8 mouse cellular contexts compared by ENCODE assay signal in genomic region chr13:9276322-9276855, GRCm38 (mm10). TPM values are rescaled to one million over a fixed set of nuclear protein-coding genes. Genes with fewer than 3 reads are reported as not detected.
A peak's percentile ranks its signal among the peaks of the same experiment; 100 is the strongest.
DNase-seq lines count a peak whose midpoint lies in the region; ATAC-seq and TF ChIP-seq lines count a peak whose summit lies in the region.

Gene Dip2c (plus strand): TSS chr13:9276528.

- H3K27me3 ChIP-seq in forebrain, embryonic 12.5 days = no peaks in the 10 kb centered on the region
- no peaks in the 10 kb centered on the region for H3K27me3 ChIP-seq in heart, postnatal 0 days (ENCODE audit: control insufficient read depth, insufficient read depth, low read length)
- H3K27me3 ChIP-seq in liver, embryonic 14.5 days (ENCODE audit: control insufficient read depth, insufficient read depth, low read length) = peaks cover 13% of the 10 kb centered on the region
- H3K27me3 ChIP-seq in neural tube, embryonic 12.5 days (replicated peaks) = no peaks in the 10 kb centered on the region
- no peaks in the 10 kb centered on the region for H3K27me3 ChIP-seq in stomach, postnatal 0 days (ENCODE audit: control insufficient read depth, insufficient read depth, low read length)

- H3K27ac ChIP-seq in brown adipose tissue, adult 24 weeks (replicated peaks; ENCODE audit: low read depth, low read length) = peak within 1 kb of the TSS; percentile 86
- peak within 1 kb of the TSS; percentile 99 for H3K27ac ChIP-seq in forebrain, embryonic 12.5 days
- H3K27ac ChIP-seq in heart, postnatal 0 days (ENCODE audit: low read depth) = peak within 1 kb of the TSS; percentile 95
- no peak within 1 kb of the TSS for H3K27ac ChIP-seq in liver, embryonic 14.5 days
- H3K27ac ChIP-seq in neural tube, embryonic 12.5 days = peak within 1 kb of the TSS; percentile 97
- H3K27ac ChIP-seq in stomach, postnatal 0 days (replicated peaks) = peak within 1 kb of the TSS; percentile 96

- H3K36me3 ChIP-seq in forebrain, embryonic 12.5 days (replicated peaks) = no peaks in the 10 kb centered on the region
- H3K36me3 ChIP-seq in heart, postnatal 0 days (replicated peaks; ENCODE audit: control insufficient read depth, insufficient read depth, low read length) = no peaks in the 10 kb centered on the region
- H3K36me3 ChIP-seq in liver, embryonic 14.5 days (replicated peaks; ENCODE audit: control insufficient read depth, insufficient read depth, low read depth) = no peaks in the 10 kb centered on the region
- H3K36me3 ChIP-seq in neural tube, embryonic 12.5 days = no peaks in the 10 kb centered on the region
- no peaks in the 10 kb centered on the region for H3K36me3 ChIP-seq in stomach, postnatal 0 days (ENCODE audit: control insufficient read depth, insufficient read depth, low read length)

- peak; percentile 93 for ATAC-seq in forebrain, embryonic 12.5 days (ENCODE audit: low FRiP score)
- peak; percentile 93 for ATAC-seq in heart, postnatal 0 days (ENCODE audit: insufficient read depth, low read depth)
- ATAC-seq in liver, embryonic 14.5 days (ENCODE audit: insufficient read depth) = peak; percentile 85
- peak; percentile 89 for ATAC-seq in neural tube, embryonic 12.5 days (ENCODE audit: low FRiP score, low read depth)
- ATAC-seq in stomach, postnatal 0 days (ENCODE audit: low FRiP score, low TSS enrichment) = peak; percentile 98

- peak within 1 kb of the TSS; percentile 81 for H3K4me3 ChIP-seq in brown adipose tissue, adult 24 weeks (ENCODE audit: insufficient read depth, low read depth, low read length)
- peak within 1 kb of the TSS; percentile 90 for H3K4me3 ChIP-seq in forebrain, embryonic 12.5 days (replicated peaks)
- peak within 1 kb of the TSS; percentile 91 for H3K4me3 ChIP-seq in heart, postnatal 0 days (ENCODE audit: low read depth, low read length)
- H3K4me3 ChIP-seq in liver, embryonic 14.5 days (ENCODE audit: insufficient read depth in 1 of 2, low read depth in 2 of 2, low read length in 2 of 2) = peak within 1 kb of the TSS; percentile 58 to 62
- H3K4me3 ChIP-seq in neural tube, embryonic 12.5 days = peak within 1 kb of the TSS; percentile 95
- H3K4me3 ChIP-seq in stomach, postnatal 0 days (ENCODE audit: low read depth, low read length) = peak within 1 kb of the TSS; percentile 97

- no peak for TF ChIP-seq EP300 in heart, postnatal 0 days (IDR thresholded peaks at IDR 0.05; ENCODE audit: low read depth)
- TF ChIP-seq EP300 in liver, embryonic 14.5 days (IDR thresholded peaks at IDR 0.05; ENCODE audit: low read depth) = no peak
- no peak for TF ChIP-seq EP300 in stomach, postnatal 0 days (optimal IDR thresholded peaks at IDR 0.05)

- WGBS in forebrain, embryonic 12.5 days = under 1% methylated on average over 63 of the region's 67 CpGs
- under 1% methylated on average over 62 of the region's 67 CpGs for WGBS in heart, postnatal 0 days
- under 1% methylated on average over 63 of the region's 67 CpGs for WGBS in liver, embryonic 14.5 days (ENCODE audit: insufficient replicate concordance)
- WGBS in neural tube, embryonic 12.5 days = under 1% methylated on average over 67 of the region's 67 CpGs
- under 1% methylated on average over 58 of the region's 67 CpGs for WGBS in stomach, postnatal 0 days

- peaks cover 7% of the 10 kb centered on the region for H3K4me1 ChIP-seq in brown adipose tissue, adult 24 weeks (ENCODE audit: control insufficient read depth, insufficient read depth, insufficient read length, low read length)
- peaks cover 27% of the 10 kb centered on the region for H3K4me1 ChIP-seq in forebrain, embryonic 12.5 days
- peaks cover 28% of the 10 kb centered on the region for H3K4me1 ChIP-seq in heart, postnatal 0 days (ENCODE audit: control insufficient read depth, insufficient read depth)
- no peaks in the 10 kb centered on the region for H3K4me1 ChIP-seq in liver, embryonic 14.5 days (replicated peaks; ENCODE audit: control insufficient read depth in 2 of 2, insufficient read depth in 2 of 2, low read length in 1 of 2)
- H3K4me1 ChIP-seq in neural tube, embryonic 12.5 days = peaks cover 12% of the 10 kb centered on the region
- 0 out of 2 replicates have a peak, but pooled peaks cover 3% of the 10 kb centered on the region for H3K4me1 ChIP-seq in stomach, postnatal 0 days (replicated peaks; ENCODE audit: control insufficient read depth, insufficient read depth)

- H3K9me3 ChIP-seq in forebrain, embryonic 12.5 days = no peaks in the 10 kb centered on the region
- H3K9me3 ChIP-seq in heart, postnatal 0 days (replicated peaks; ENCODE audit: control insufficient read depth, low read length) = no peaks in the 10 kb centered on the region
- H3K9me3 ChIP-seq in liver, embryonic 14.5 days (ENCODE audit: control insufficient read depth, low read length) = no peaks in the 10 kb centered on the region
- H3K9me3 ChIP-seq in neural tube, embryonic 12.5 days = no peaks in the 10 kb centered on the region
- no peaks in the 10 kb centered on the region for H3K9me3 ChIP-seq in stomach, postnatal 0 days (ENCODE audit: control insufficient read depth, low read length)

- peak within 1 kb of the TSS; percentile 78 for H3K4me2 ChIP-seq in forebrain, embryonic 12.5 days
- peak within 1 kb of the TSS; percentile 90 for H3K4me2 ChIP-seq in heart, postnatal 0 days (ENCODE audit: low read depth, low read length)
- peak within 1 kb of the TSS; percentile 73 for H3K4me2 ChIP-seq in liver, embryonic 14.5 days (ENCODE audit: low read depth)
- H3K4me2 ChIP-seq in neural tube, embryonic 12.5 days (replicated peaks) = peak within 1 kb of the TSS; percentile 69
- H3K4me2 ChIP-seq in stomach, postnatal 0 days (replicated peaks; ENCODE audit: low read depth) = peak within 1 kb of the TSS; percentile 84

- no peak for TF ChIP-seq CTCF in heart, postnatal 0 days (IDR thresholded peaks at IDR 0.05; ENCODE audit: low read depth)
- TF ChIP-seq CTCF in liver, embryonic 14.5 days (IDR thresholded peaks at IDR 0.05; ENCODE audit: low read depth) = no peak
- TF ChIP-seq CTCF in stomach, postnatal 0 days (IDR thresholded peaks at IDR 0.05; ENCODE audit: low read depth) = peak; percentile 41; the same call in 1 of the 2 replicates

- DNase-seq in CD4-positive helper T cell, adult 2 months (ENCODE audit: low read depth, low spot score) = peak; percentile 84
- DNase-seq in heart, postnatal 0 days (ENCODE audit: low spot score) = peak; percentile 85
- peak; percentile 90 to 96 for DNase-seq in kidney, postnatal 36 days
- peak; percentile 29 to 52 (median 46) for DNase-seq in liver, embryonic 14.5 days (ENCODE audit: low read depth in 3 of 3, low spot score in 3 of 3)
- peak; percentile 92 for DNase-seq in stomach, postnatal 0 days (ENCODE audit: low spot score)

- peak within 1 kb of the TSS; percentile 93 for H3K9ac ChIP-seq in forebrain, embryonic 12.5 days
- H3K9ac ChIP-seq in heart, postnatal 0 days (replicated peaks; ENCODE audit: low read depth, low read length) = peak within 1 kb of the TSS; percentile 94
- peak within 1 kb of the TSS; percentile 38 for H3K9ac ChIP-seq in liver, embryonic 14.5 days (replicated peaks)
- peak within 1 kb of the TSS; percentile 96 for H3K9ac ChIP-seq in neural tube, embryonic 12.5 days
- peak within 1 kb of the TSS; percentile 94 for H3K9ac ChIP-seq in stomach, postnatal 0 days (ENCODE audit: low read length)

RNA-seq across cellular contexts. Expression of gene Dip2c, which starts in this region (rescaled TPM):
- polyA plus RNA-seq in brown adipose tissue, adult 24 weeks (2012; ENCODE audit: insufficient read depth, insufficient read length, missing spikeins) = 5.1 and 5.2 TPM in 2 replicates
- polyA plus RNA-seq in forebrain, embryonic 12.5 days (2016; fragmentation: Nextera tagmentation; extraction: Ambion mirVana) = 10.4 and 10.5 TPM in 2 replicates
- total RNA-seq in heart, postnatal 0 days (2014; rRNA removed; ENCODE audit: low replicate concordance) = 55.8 and 63.6 TPM in 2 replicates
- polyA plus RNA-seq in heart, postnatal 0 days (2015; fragmentation: Nextera tagmentation; extraction: Ambion mirVana) = 6.1 and 7.1 TPM in 2 replicates
- polyA plus RNA-seq in liver, embryonic 14.5 days (2012; rRNA removed) = 0.53 and 0.55 TPM in 2 replicates
- 0.46 and 0.66 TPM in 2 replicates for polyA plus RNA-seq in liver, embryonic 14.5 days (2014; fragmentation: Nextera tagmentation; extraction: Ambion mirVana)
- 10.7 and 12.0 TPM in 2 replicates for polyA plus RNA-seq in neural tube, embryonic 12.5 days (2016; fragmentation: Nextera tagmentation; extraction: Ambion mirVana)
- 2.6 and 2.9 TPM in 2 replicates for polyA plus RNA-seq in stomach, postnatal 0 days (2015; fragmentation: Nextera tagmentation; extraction: Ambion mirVana)

Comparison
In these comparisons a context has a peak if more than half of its experiments do, and no peak if none do; other contexts are left out.
1. Peak in DNase-seq, ATAC-seq, H3K4me3 ChIP-seq, H3K9ac ChIP-seq and H3K4me2 ChIP-seq in liver, embryonic 14.5 days; RNA of the gene not detected or under 1 TPM.
2. H3K9ac ChIP-seq: peak in every context shown above with its lines; median percentile 96 in neural tube, embryonic 12.5 days; 94 in heart, postnatal 0 days; 94 in stomach, postnatal 0 days; 93 in forebrain, embryonic 12.5 days; 38 in liver, embryonic 14.5 days.